Mouse (Mus musculus) lung, postnatal 0 days (tissue): ENCODE measurements around the gene Dpy19l3.

Experiments used
- CTCF ChIP-seq: IDR thresholded peaks from 2 replicates; pipeline ENCODE4 v1.5.1; 2016; ENCODE audit warnings: antibody characterized with exemption, mild to moderate bottlenecking
- EP300 ChIP-seq: IDR thresholded peaks from 2 replicates; pipeline ENCODE4 v1.6.1; 2016; ENCODE audit warnings: antibody characterized with exemption, mild to moderate bottlenecking, control low read depth

DNA sequence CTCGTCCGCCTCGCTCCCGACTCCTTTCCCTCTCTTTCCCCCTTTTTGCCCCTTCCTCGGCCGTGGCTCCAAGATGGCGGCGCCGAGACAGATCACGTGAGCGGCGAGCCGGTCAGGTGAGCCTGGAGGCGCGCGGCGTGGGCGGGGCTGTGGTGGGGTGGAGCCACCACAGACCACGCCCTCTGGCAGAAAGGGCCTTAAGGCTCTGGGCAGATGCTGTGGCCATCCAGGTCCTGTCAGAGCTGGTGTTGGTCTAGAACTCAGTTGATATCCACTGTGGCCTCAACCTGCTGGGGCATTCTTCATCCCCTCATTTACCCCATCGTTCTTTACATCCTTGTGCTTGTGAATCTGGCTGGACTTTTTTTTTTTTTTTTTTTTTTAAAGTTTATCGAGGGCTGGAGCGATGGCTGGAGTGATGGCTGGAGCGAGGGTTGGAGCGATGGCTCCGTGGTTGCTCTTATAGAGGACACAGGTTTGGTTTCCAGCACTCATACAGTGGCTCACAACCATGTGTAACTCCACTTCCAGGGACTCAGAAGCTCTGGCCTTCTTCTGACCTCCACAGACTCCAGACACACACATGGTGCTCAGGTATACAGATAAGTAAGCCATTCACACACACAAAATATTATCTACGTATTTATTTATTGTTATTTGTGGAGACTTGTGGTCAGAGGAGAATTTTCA is 48.8 kb upstream of the Dpy19l3 start, which contains the start of gene Zfp507:
- TF ChIP-seq CTCF (no peak), EP300 (no peak)
